Mouse (Mus musculus) monocyte, adult 2 months (primary cell): ENCODE measurements around the gene Rhebl1.

Experiments
- DNase-seq, 2 experiments: peaks; one replicate each; pipeline ENCODE4 v3.0.0; 2022; ENCODE audit warnings: low spot score in 2 of 2, low read depth in 1 of 2

Gene Rhebl1

GRCm38 (mm10) chr15:98916016-98916415 lies 21.7 kb upstream of the Rhebl1 start:
- DNase-seq: no peak

GRCm38 (mm10) chr15:98914903-98915302 lies 20.6 kb upstream of the Rhebl1 start:
- DNase-seq: no peak

GRCm38 (mm10) chr15:98904692-98905091 lies 10.4 kb upstream of the Rhebl1 start:
- DNase-seq: no peak

- no peak for DNase-seq
These were observed 8.3 kb upstream of the Rhebl1 start for GRCm38 (mm10) chr15:98902600-98902999.

- DNase-seq: no peak
These were observed 7.2 kb upstream of the Rhebl1 start for GRCm38 (mm10) chr15:98901530-98901929.

- DNase-seq: no peak
These were observed 3.8 kb upstream of the Rhebl1 start, which contains the start of gene Dhh for GRCm38 (mm10) chr15:98897928-98898800. Gene Dhh, minus strand, starts transcription at chr15:98898540.

- no peak for DNase-seq
These were observed 3.2 kb upstream of the Rhebl1 start for GRCm38 (mm10) chr15:98897495-98897894.

- DNase-seq: no peak
These were observed 1.6 kb upstream of the Rhebl1 start for GRCm38 (mm10) chr15:98895635-98896589.

GRCm38 (mm10) chr15:98894746-98895634 lies 650 bp upstream of the Rhebl1 start:
- no peak for DNase-seq

- DNase-seq: no peak
These were observed 1.3 kb downstream of the Rhebl1 start for GRCm38 (mm10) chr15:98893036-98893435.

GRCm38 (mm10) chr15:98891907-98892606 lies 2.3 kb downstream of the Rhebl1 start:
- no peak for DNase-seq

GRCm38 (mm10) chr15:98891198-98891742 lies 3.1 kb downstream of the Rhebl1 start:
- no peak for DNase-seq

GRCm38 (mm10) chr15:98887526-98887925 lies 6.8 kb downstream of the Rhebl1 start:
- DNase-seq: no peak

- no peak for DNase-seq
These were observed 7.5 kb downstream of the Rhebl1 start for GRCm38 (mm10) chr15:98886667-98887387.

- DNase-seq: no peak
These were observed 10.2 kb downstream of the Rhebl1 start for GRCm38 (mm10) chr15:98884106-98884505.

- DNase-seq: no peak
These were observed 10.7 kb downstream of the Rhebl1 start for GRCm38 (mm10) chr15:98883661-98884060.

- no peak for DNase-seq
These were observed 12.7 kb downstream of the Rhebl1 start for GRCm38 (mm10) chr15:98881656-98882008.

GRCm38 (mm10) chr15:98880978-98881655 lies 13.2 kb downstream of the Rhebl1 start:
- peak; percentile 77 to 78 for DNase-seq

GRCm38 (mm10) chr15:98877331-98877730 lies 17.0 kb downstream of the Rhebl1 start:
- no peak for DNase-seq
